Comparison of ENCODE assay signal across 8 mouse cellular contexts in genomic region chr12:100527241-100527640, GRCm38 (mm10). TPM values are rescaled to one million over a fixed set of nuclear protein-coding genes. Genes with fewer than 3 reads are reported as not detected.
DNase-seq lines count a peak whose midpoint lies in the region; ATAC-seq lines count a peak whose summit lies in the region.

No protein-coding gene starts in this region.

- H3K4me1 ChIP-seq in neural tube, embryonic 11.5 days (ENCODE audit: control insufficient read depth, insufficient read depth, low read length) = peaks cover 10% of the 10 kb centered on the region
- peaks cover 24% of the 10 kb centered on the region for H3K4me1 ChIP-seq in limb, embryonic 12.5 days (replicated peaks)

- H3K9me3 ChIP-seq in neural tube, embryonic 11.5 days (ENCODE audit: control insufficient read depth, low read length) = no peaks in the 10 kb centered on the region
- no peaks in the 10 kb centered on the region for H3K9me3 ChIP-seq in limb, embryonic 12.5 days

- no peak overlapping the region for H3K9ac ChIP-seq in neural tube, embryonic 11.5 days (ENCODE audit: low read length)
- no peak overlapping the region for H3K9ac ChIP-seq in limb, embryonic 12.5 days (replicated peaks)

- H3K36me3 ChIP-seq in neural tube, embryonic 11.5 days (ENCODE audit: control insufficient read depth, insufficient read depth, low read length) = no peaks in the 10 kb centered on the region
- no peaks in the 10 kb centered on the region for H3K36me3 ChIP-seq in limb, embryonic 12.5 days

- no peak overlapping the region for H3K27ac ChIP-seq in neural tube, embryonic 11.5 days (ENCODE audit: low read depth, low read length)
- no peak overlapping the region for H3K27ac ChIP-seq in limb, embryonic 12.5 days

- peak overlapping the region; percentile 28; the same call in 1 of the 2 replicates for H3K4me2 ChIP-seq in neural tube, embryonic 11.5 days (ENCODE audit: low read depth)
- H3K4me2 ChIP-seq in limb, embryonic 12.5 days = peak overlapping the region; percentile 38

- peak; percentile 3 for DNase-seq in adrenal gland, adult 2 months
- no peak for DNase-seq in adrenal gland, adult 8-10 months
- no peak for DNase-seq in neural tube, embryonic 11.5 days (ENCODE audit: low spot score)
- DNase-seq in neural tube, embryonic 10.5 days (ENCODE audit: extremely low spot score, low spot score) = no peak
- DNase-seq in adrenal gland, adult (ENCODE audit: inconsistent age in 2 of 2, low spot score in 1 of 2) = no peak
- no peak for DNase-seq in urinary bladder, adult 18-20 months (ENCODE audit: low spot score in 2 of 2)

- WGBS in neural tube, embryonic 11.5 days = 72% methylated on average over 9 of the region's 9 CpGs
- WGBS in limb, embryonic 12.5 days = 76% methylated on average over 9 of the region's 9 CpGs

- no peaks in the 10 kb centered on the region for H3K27me3 ChIP-seq in neural tube, embryonic 11.5 days (ENCODE audit: control insufficient read depth, insufficient read depth, low read length)
- no peaks in the 10 kb centered on the region for H3K27me3 ChIP-seq in limb, embryonic 12.5 days

- no peak overlapping the region for H3K4me3 ChIP-seq in neural tube, embryonic 11.5 days (ENCODE audit: low read depth, low read length)
- H3K4me3 ChIP-seq in limb, embryonic 12.5 days (replicated peaks) = no peak overlapping the region

- 0 out of 2 replicates have a peak, but pooled peaks have one; percentile 45 for ATAC-seq in neural tube, embryonic 11.5 days (ENCODE audit: insufficient read depth, low FRiP score, low TSS enrichment)
- ATAC-seq in limb, embryonic 12.5 days (ENCODE audit: insufficient number of reproducible peaks, insufficient read depth, low FRiP score, low TSS enrichment, low read depth) = no peak
- ATAC-seq in megakaryocyte-erythroid progenitor cell, adult 5-6 weeks (replicated peaks; ENCODE audit: low FRiP score, low TSS enrichment, poor library complexity, severe bottlenecking) = no peak

RNA-seq across cellular contexts. Expression of gene Ttc7b, which starts 6.6 kb away (rescaled TPM):
- total RNA-seq in adrenal gland, adult 2 months (2021) = 10 to 100 TPM; 70.9 to 76.7 TPM
- 121 and 142 TPM in 2 replicates for polyA plus RNA-seq in adrenal gland, adult 2 months (2012; rRNA removed)
- total RNA-seq in adrenal gland, adult 8-10 months (2022) = 100 to 1,000 TPM in 1 of 4 experiments, 10 to 100 TPM in 3; 89.9 to 102 (median 95.5) TPM
- 15.3 and 16.1 TPM in 2 replicates for polyA plus RNA-seq in neural tube, embryonic 11.5 days (2014; fragmentation: Nextera tagmentation; extraction: Ambion mirVana)
- 4.8 and 5.2 TPM in 2 replicates for polyA plus RNA-seq in limb, embryonic 12.5 days (2016; fragmentation: Nextera tagmentation; extraction: Ambion mirVana)
- 7.9 and 9.0 TPM in 2 replicates for total RNA-seq in megakaryocyte-erythroid progenitor cell, adult 5-6 weeks (2014; fragmentation: Nextera tagmentation)
- 6.3 and 10.1 TPM in 2 replicates for total RNA-seq in megakaryocyte-erythroid progenitor cell, adult 5-6 weeks (2017)

Comparison
In these comparisons a context has a peak if more than half of its experiments do, and no peak if none do; other contexts are left out.
1. RNA of gene Ttc7b, which starts 6.6 kb away (total RNA-seq): 89.9 to 102 TPM in adrenal gland, adult 8-10 months and 70.9 to 76.7 TPM in adrenal gland, adult 2 months; 6.3 to 10.1 TPM in megakaryocyte-erythroid progenitor cell, adult 5-6 weeks; every median in the first group is over 4 times any median in the second.